Mouse (Mus musculus) megakaryocyte-erythroid progenitor cell, adult 5-6 weeks (primary cell): ENCODE measurements around the gene Cflar. TPM values are rescaled to one million over a fixed set of nuclear protein-coding genes. Genes with fewer than 3 reads are reported as not detected.
A peak's percentile ranks its signal among the peaks of the same experiment; 100 is the strongest.
"Not testable (repeated sequence)": the region's sequence is repeated elsewhere in the genome, so short reads cannot be mapped to it uniquely, and the experiment has no call there.

Experiments
- ATAC-seq: replicated peaks from 2 replicates; pipeline ENCODE4 v1.8.0; 2016; ENCODE audit warnings: mild to moderate bottlenecking, inconsistent platforms; ENCODE audit not compliant: severe bottlenecking, poor library complexity, low FRiP score, low TSS enrichment
- total RNA-seq, 2 experiments: library from RNA; stranded (forward) in 1 of 2; stranded (reverse) in 1 of 2; fragments of 200-1000, 215-1000 nt in 1 of 2; fragments of >200 nt in 1 of 2; fragmentation: Nextera tagmentation in 1 of 2; gene quantifications; 2 replicates each; pipeline ENCODE4 v1.2.3; 2014 to 2017

The Cflar gene
- total RNA-seq, 2 experiments from 2014 or later: 26.9 to 65.3 TPM

DNA sequence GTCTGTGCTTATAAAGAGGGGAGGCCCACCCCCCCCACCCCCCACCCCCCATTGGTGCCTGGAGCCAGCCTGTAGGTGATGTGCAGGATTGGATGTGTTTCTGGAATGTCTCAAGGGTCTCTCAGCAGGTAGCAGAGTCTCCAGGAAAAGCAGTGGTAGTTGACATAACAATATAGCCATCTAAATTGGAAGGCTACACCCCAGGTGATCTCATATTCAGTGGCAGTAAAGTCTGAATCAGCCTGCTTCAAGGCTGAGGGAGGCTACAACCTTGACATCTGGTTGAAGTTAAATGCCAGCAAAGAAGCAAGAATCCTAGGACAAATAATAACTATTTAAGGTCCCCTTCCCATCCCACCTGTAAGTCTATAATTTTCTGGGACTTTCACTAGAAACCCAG is 57.8 kb downstream of the Cflar start:
- no peak for ATAC-seq

DNA sequence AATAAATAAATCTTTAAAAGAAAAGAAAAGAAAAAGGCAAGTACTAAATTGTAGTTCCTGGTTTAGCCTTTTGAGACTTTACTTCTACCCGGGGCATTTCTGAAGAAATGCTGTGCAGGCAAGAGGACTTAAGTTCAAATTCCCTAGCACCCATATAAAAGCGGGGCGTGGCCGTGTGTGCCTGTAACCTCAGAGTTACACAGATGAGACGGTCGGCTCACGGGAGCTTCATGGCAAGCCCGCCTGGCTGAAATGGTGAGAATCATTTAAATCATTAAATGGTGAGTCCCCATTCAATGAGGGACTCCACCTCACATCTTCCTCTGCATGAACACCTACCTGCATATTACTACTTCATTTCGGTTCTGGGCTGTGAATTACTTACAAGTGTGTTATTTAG is 58.4 kb downstream of the Cflar start:
- ATAC-seq: no peak

DNA sequence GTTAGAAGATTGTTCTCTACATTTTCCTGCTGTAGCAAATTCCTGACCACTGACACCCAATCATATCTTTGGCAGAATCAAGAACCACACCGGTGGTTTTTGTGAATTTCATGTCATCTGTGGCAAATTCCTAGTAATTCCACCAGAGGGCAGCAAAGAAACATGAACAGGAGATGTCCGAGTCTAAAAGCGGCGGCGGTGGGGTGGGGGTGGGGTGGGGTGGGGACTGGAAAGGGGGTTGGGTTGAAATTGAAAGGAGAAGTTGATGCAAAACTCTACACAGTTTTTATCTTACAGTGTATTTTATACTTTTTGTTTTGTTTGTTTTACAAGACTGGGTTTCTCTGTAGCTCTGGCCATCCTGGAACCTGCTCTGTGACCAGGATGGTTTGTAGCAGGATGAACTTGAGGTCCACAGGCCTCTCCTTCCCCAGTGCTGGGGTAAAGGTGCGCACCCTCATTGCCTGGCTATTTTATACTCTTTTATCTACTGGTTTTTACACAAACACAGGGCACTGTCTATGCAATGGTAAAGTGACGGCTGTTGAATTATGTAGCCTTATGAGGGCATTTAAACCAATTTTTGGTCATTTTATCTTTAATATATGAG is 58.9 kb downstream of the Cflar start:
- ATAC-seq: no peak

DNA sequence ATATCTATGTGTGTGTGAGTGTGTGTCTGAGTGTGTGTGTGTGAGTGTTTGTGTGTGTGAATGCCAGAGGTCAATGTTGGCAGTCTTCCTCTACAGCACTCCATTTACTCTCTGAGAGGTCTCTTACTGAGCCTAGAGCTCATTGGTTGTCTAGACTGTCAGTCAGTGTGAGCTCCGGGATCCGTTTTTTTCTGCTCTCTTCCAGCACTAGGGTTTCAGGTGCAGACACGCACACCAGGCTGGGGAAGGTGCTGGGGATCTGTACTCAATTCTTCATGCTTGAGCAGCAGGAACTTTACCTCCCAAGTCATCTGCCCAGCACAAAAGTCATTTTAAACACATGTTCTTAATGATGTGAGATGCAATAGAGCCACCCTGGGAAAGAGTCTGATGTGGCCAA is 60.8 kb downstream of the Cflar start:
- no peak for ATAC-seq

DNA sequence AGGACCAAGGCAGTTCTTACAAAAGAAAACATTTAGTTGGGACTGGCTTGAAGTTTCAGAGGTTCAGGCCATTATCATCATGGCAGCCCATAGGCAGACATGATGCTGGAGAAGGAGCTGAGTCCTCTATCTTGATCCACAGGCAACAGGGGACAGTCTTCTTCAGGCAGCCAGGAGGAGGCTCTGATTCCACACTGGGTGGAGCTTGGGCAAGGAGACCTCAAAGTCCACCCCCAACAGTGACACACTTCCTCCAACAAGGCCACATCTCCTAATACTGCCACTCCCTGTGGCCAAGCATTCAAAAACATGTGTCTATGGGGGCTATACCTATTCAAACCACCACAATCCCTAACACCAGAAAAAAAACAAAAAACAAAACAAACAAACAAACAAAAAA is 62.0 kb downstream of the Cflar start:
- ATAC-seq: no peak

DNA sequence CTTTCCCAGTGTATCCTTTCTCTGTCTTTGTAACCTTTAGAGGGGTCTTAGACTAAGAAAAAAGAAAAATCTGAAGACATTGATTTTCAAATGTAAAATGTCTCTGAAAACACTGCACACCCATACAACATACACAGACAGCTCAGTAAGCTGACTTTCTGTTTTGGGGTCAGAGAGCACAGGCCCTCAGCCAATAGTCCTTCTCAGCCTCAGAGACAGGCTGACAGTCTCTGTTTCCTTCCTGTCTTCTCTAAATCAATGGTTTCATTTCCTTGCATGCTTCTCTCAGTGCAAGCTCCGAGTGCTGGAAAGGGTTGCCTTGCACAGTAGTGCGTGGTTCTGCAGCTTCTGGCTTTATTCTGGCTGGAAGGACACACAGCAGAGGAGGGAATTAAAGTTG is 62.6 kb downstream of the Cflar start:
- no peak for ATAC-seq

DNA sequence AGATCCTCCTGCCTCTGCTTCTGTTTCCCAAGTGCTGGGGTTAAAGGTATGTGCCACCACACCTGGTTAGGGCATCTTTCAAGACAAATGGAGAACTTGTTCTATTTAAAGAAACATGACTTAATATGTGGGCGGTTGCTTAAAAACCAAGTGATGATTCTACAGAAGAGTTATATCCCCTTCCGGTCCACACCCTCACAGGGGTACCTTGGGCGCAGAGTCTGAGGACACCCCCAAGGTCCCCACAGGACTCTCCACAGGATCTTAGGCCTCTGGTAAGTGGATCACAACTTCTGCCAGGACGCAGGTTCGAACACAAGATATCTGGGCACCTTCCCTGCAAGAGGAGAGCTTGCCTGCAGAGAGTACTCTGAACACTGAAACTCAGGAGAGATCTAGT is 64.1 kb downstream of the Cflar start:
- ATAC-seq: no peak

DNA sequence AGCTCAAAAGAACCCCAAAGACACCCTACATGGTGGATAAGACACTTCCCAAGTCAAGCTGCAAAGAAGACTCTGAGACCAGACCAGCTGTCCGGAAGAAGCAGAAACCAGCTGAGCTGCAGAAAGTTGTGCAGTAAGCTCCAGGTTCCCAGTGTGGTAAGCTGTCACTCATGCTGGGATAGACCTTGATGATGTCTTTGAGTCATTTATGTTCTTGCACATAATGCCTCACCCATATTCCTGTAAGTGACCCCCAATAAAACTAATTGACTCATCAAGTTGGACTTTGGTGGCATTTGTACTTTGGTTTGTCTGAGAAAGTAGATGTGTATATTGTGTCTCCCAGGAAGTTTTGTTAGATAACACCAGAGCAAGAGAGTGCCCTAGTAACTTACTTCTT is 66.3 kb downstream of the Cflar start:
- ATAC-seq: no peak

DNA sequence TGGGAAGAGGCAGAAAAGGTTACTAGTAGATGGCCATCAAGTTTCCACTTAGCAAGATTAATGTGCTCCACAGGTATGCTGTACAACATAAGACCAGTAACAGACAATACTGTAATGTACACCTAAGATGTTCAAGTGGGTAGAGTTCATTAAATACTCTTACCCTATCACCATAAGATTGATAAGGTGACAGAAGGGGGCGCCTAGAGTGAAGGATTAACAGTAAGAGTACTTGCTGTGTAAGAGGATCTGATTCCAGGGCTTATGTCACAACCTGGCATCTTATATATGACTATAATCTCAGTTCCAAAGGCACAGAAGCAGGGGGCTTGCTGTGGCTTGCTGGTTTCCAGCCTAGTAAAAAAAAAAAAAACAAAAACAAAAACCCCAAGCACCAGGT is 66.9 kb downstream of the Cflar start:
- ATAC-seq: no peak

DNA sequence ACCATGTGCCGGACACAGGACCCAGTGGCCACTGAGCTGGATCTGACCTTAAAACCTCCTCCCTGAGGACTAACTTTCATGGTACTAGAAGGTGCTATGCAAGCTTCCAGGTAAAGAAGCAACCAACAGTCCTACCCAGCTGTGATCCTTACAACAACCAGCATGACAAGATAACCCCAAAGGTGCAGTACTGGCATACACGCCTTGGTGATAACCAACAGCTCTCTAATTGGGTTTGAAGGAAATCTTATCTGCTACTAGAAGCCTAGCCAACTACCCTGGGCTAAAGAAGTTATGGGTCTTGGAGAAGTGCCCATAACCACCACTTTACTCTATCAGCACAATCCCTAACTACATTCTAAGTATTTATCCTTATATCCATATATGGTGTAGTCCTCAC is 75.0 kb downstream of the Cflar start:
- ATAC-seq: peak; percentile 68

DNA sequence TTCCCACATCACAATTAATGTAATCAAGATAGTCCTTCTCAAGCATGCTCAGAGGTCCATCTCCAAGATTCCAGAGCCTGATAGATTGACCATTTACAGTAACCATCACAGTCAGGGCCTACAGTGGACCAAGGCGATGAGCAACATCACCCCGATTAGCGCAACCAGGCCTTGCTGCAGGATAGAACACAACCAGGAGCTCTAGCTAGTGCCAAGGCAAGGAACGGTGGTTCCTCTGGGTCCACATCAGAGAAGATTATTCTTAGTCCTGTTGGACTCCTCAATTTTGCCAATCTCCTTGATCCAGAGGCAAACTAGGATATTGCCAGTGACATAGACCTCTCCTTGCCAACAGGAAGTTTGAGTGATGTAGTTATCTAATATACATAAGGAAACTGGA is 77.1 kb downstream of the Cflar start:
- ATAC-seq: no peak

DNA sequence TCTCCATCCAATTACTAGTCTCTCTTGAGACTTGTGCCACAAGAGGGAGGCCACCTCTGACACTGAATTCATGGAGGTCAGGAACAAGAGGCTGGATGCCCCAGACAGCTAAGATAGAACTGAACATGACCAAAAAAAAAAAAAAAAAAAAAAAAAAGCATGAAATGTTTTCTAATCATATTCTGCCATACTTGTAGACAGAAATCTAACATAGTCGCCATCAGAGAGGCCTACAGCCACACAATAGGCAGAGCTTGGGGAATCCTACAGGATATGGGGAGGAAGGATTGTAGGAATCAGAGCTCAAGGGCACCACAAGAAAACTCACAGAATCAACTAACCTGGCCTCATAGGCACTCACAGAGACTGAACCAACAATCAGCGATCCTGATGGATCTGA is 83.4 kb downstream of the Cflar start:
- no peak for ATAC-seq

DNA sequence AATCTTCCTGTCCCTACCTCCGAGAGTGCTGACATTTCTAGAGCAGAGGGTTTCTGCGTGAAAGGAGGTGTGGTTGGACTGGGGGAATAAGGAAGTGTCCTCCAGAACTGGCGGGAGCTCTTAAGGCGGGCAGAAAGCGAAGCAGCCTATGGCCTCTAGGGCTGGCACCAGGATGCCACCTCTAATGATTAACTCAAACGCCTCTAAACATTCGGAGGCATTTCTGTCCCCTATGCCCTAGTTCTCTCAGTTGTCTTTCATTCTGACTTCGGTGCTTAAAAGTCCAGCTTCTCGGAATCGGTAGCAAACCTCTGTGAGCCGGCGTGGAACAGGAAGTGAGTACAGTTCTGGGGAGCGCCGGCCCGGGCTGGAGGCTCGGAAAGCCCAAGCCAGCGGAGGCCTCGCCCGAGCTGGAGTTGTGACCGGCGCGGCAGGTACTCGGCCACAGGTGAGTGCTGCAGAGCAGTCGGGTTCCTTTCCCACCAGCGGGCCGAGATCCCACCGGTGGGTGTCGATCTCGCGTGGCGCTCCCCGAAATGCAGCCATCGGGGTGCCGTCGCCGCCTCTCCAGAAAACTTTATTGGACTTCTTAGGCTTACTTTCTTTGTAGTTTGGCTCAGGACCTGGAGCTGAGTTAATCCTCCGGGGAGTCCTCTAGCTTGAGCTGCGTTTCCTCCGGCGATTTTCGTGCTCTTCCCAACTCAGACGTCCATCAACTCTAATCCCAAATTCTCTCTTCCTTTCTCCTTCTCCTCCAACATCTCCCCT is 84.2 kb downstream of the Cflar start, which contains the start of gene Casp8:
TSS of gene Casp8 (plus strand) at position 84 of the 768 bp plus-strand sequence.
- peak; percentile 98 for ATAC-seq

DNA sequence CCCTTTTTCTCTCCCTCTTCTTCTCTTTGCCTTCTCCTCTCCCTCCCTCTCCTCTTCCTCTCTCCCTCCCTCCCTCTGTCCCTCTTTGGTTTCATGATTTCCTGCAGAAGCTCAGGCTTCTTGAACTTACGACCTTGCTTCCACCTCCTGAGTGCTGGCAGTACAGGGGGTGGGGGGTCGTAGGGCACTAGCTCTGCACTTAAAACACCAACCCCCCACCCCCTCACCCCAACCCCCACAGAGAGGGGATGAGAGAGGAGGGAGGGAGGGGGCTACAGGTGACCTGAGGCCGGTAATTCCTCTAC is 84.7 kb downstream of the Cflar start:
- ATAC-seq: no peak

DNA sequence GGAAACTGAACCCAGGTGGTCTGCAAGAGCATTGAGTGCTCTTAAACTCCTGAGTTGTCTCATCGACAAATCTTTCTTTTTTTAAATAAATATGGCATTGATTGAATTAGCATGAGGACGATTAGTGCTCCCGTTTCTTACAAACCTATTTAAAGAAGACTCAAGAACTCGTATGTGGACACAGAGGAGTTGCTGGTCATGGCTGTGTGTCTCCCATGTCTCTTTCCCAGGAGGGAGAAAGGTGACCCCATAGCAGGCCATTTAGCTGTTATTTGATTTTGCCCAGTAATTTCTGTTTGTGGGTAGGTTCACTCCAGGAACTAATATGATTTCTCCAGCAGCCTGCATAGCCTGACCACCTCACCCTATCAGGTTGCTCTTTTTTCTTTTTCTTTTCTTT is 85.5 kb downstream of the Cflar start:
- ATAC-seq: no peak

DNA sequence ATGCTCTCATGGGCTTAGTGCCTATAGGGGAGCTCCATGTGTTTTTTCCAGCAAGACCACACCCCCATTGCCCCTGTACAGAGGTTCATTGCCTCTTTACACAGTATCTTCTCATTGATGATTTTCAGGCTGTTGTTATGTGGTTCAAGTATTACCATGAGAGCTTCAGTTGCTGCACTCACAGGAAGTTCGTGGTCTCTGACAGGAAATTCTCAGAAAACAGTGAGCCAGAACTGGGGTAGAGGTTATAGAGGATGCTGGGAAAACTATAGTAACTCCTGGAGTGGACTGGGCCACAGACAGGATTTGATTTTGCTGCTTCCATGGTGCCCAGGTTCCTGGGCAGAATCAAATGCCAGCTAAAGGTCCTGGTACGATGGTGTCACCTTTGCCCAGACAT is 86.1 kb downstream of the Cflar start:
- no peak for ATAC-seq

DNA sequence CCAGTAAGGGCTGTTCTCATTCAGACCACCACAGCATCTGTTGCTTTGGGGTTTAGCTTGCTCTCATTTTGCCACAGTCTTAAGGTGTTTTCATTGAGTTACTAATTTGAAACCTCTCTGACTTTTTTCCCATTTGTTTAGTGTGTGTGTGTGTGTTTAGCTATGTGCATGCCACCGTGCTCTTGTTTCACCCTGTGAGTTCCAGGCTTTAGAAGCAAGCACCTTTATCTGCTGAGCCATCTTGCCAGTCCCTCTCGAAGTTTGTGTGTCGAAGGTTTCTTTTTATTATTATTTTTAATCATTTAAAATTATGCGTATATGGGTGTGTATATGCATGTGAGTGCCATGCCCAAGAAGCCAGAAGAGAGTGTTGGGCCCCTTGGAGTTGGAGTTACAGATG is 87.6 kb downstream of the Cflar start:
- no peak for ATAC-seq

DNA sequence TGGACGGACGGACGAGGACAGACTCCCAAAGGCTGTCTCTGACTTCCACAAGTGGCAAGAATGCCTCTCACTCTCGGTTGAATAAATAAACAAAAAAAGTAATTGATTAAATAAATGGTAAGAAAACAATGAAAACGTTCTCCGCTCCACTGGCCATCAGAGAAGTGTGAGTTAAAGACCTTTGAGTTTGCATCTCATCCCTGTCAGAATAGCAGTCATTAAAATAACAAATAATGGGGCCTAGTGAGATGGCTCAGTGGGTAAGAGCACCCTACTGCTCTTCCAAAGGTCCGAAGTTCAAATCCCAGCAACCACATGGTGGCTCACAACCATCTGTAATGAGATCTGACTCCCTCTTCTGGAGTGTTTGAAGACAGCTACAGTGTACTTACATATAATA is 89.3 kb downstream of the Cflar start:
- not testable (repeated sequence) for ATAC-seq

DNA sequence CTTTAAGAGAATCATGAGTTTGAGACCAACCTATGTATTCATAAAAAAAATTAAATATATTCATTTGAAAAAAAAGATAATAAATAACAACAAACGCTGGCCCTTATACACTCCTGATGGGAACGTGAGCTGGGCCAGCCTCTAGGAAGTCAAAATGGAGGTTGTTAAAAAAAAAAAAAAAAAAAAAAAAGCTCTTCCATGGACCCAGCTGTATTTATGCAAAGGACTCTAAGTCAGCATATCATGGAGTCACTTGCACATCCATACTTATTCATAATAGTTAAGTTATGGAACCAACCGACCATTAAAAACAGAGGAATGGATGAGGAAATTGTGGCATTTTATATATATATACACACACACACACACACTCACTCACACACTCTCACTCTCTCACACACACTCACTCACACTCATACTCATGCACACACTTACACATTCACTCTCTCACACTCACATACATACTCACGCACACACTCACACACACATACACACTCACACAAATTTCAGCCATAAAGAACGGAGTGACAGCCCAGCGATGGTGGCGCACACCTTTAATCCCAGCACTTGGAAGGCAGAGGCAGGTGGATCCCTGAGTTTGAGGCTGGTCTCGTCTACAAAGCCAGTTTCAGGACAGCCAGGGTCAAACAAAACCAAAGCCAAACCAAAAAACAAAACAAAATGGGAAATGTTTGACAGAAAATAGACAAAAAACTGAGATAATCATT is 90.4 kb downstream of the Cflar start:
- ATAC-seq: no peak

DNA sequence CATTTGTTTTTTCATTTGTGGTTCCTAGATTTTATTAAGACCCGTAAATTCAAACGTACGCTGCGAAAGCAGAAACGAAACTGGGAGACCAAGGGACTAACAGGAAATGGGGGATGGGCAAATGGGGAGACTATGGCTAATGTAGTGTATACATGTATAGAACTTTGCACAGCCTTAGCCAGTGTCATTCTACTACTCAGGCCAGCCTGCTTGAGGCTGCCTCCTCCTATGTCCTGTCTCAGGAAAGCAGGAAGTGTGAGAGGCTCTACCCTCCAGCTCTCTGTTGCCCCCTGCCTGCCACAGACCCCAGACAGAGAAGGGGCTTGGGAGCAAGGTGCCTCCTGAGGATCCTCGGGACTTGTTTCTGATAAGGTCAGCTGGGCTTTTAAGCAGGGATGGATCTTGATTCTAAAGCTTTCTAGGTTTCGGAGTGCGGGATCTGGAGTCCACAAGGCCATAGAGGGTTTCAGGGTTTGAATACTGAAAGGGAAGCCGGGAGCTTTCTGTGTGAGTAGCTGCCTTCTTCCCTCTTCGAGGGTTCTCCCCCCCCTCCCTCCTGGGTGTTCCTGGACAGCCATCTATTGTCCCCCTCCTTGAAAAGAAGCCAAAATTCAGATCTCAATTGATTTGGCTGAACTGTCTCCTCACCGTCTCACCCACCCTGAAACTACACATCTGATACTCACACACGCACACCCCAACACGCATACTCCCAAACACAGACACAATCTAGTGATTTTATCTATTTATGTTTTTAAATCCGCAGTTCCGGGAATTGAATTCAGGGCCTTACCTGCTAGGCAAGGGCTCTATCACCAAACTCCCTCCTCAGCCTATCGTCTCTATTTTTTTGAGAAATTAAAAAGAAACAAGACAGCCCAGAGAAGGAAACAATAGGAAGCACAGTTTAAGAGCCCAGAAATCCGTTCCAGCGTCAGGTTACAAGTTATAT is 91.3 kb downstream of the Cflar start:
- peak; percentile 93 for ATAC-seq
